Mouse (Mus musculus) C2C12 (cell line): ENCODE data around the gene 1700086D15Rik. TPM values are rescaled to one million over a fixed set of nuclear protein-coding genes. Genes with fewer than 3 reads are reported as not detected.

Source experiments
- H3K27me3 ChIP-seq: one replicate; pipeline ENCODE4 v1.6.1; 2011; ENCODE audit not compliant: control insufficient read depth, insufficient read depth, insufficient read length
- H3K36me3 ChIP-seq: one replicate; pipeline ENCODE4 v1.6.1; 2011; ENCODE audit not compliant: control insufficient read depth, insufficient read depth
- H3K4me3 ChIP-seq: one replicate; pipeline ENCODE4 v1.5.1; 2011; ENCODE audit warnings: mild to moderate bottlenecking, control low read depth; ENCODE audit not compliant: poor library complexity, insufficient read depth, severe bottlenecking
- H3K79me2 ChIP-seq: one replicate; pipeline ENCODE4 v1.6.1; 2011; ENCODE audit not compliant: control insufficient read depth, insufficient read depth
- H3K79me3 ChIP-seq: one replicate; pipeline ENCODE4 v1.6.1; 2011; ENCODE audit warnings: low read depth, control low read depth
- H3ac ChIP-seq: one replicate; pipeline ENCODE3; 2011; ENCODE audit warnings: low read depth; ENCODE audit not compliant: control insufficient read depth, insufficient read length
- CEBPB ChIP-seq: IDR thresholded peaks from one replicate; pipeline ENCODE4 v1.6.1; 2011; ENCODE audit warnings: low read depth, mild to moderate bottlenecking, control low read depth, moderate library complexity
- CTCF ChIP-seq: IDR thresholded peaks from one replicate; pipeline ENCODE4 v1.5.1; 2011; ENCODE audit not compliant: control insufficient read depth, insufficient read depth, insufficient read length
- FOSL1 ChIP-seq: IDR thresholded peaks from one replicate; pipeline ENCODE4 v1.8.0; 2011; ENCODE audit warnings: mild to moderate bottlenecking, low read length; ENCODE audit not compliant: poor library complexity, insufficient read depth, severe bottlenecking
- MAX ChIP-seq: IDR thresholded peaks from one replicate; pipeline ENCODE4 v1.6.1; 2011; ENCODE audit warnings: mild to moderate bottlenecking, control low read depth
- MYOD1 ChIP-seq: IDR thresholded peaks from one replicate; pipeline ENCODE4 v1.6.1; 2011; ENCODE audit warnings: low read depth; ENCODE audit not compliant: control insufficient read depth, insufficient read length
- MYOG ChIP-seq: IDR thresholded peaks from one replicate; pipeline ENCODE4 v1.6.1; 2011; ENCODE audit not compliant: control insufficient read depth, insufficient read length; ENCODE audit errors: extremely low read depth
- USF1 ChIP-seq: IDR thresholded peaks from one replicate; pipeline ENCODE4 v1.6.1; 2011; ENCODE audit warnings: low read depth, mild to moderate bottlenecking, control low read depth, moderate library complexity
- polyA plus RNA-seq: library from polyadenylated mRNA; unstranded; fragments of >200 nt; fragmentation: generic; extraction: Trizol; gene quantifications from one replicate; pipeline ENCODE4 v1.2.1, GENCODE M21; 2012; ENCODE audit warnings: missing spikeins

The 1700086D15Rik gene
- polyA plus RNA-seq, 1 experiment, result not detected

GRCm38 (mm10) chr11:65161881-65162766, 2.4 kb upstream of the 1700086D15Rik start:
- H3K79me3 ChIP-seq, result no peaks in the 10 kb centered on the region
- peak overlapping the region; percentile 73 for H3ac ChIP-seq
- peak overlapping the region; percentile 49 for H3K4me3 ChIP-seq
- no peaks in the 10 kb centered on the region for H3K79me2 ChIP-seq
- no peaks in the 10 kb centered on the region for H3K36me3 ChIP-seq
- H3K27me3 ChIP-seq, result no peaks in the 10 kb centered on the region
- TF ChIP-seq MYOD1 (no peak), CEBPB (no peak), MYOG (no peak), MAX (no peak), FOSL1 (no peak), USF1 (no peak), CTCF (no peak)

- Histone ChIP-seq H3K4me3 (no peak overlapping the region), H3K79me3 (no peaks in the 10 kb centered on the region)
- no peak for TF ChIP-seq CTCF
- no peak for TF ChIP-seq MYOD1
- no peak for TF ChIP-seq MYOG
- TF ChIP-seq MAX, result no peak
- TF ChIP-seq USF1, result no peak
- TF ChIP-seq CEBPB, result no peak
- no peak for TF ChIP-seq FOSL1
These were observed 1.5 kb upstream of the 1700086D15Rik start for GRCm38 (mm10) chr11:65160991-65161880.

GRCm38 (mm10) chr11:65158658-65158990, 1.1 kb downstream of the 1700086D15Rik start:
- H3K79me3 ChIP-seq, result no peaks in the 10 kb centered on the region
- H3K4me3 ChIP-seq, result no peak overlapping the region
- TF ChIP-seq MYOG (no peak), MYOD1 (peak; percentile 9), CTCF (no peak)

More at GRCm38 (mm10) chr11:65160991-65161880, 1.5 kb upstream of the 1700086D15Rik start:
- no peaks in the 10 kb centered on the region for H3K36me3 ChIP-seq
- no peaks in the 10 kb centered on the region for H3K27me3 ChIP-seq
- no peaks in the 10 kb centered on the region for H3K79me2 ChIP-seq
- H3ac ChIP-seq, result no peak overlapping the region

GRCm38 (mm10) chr11:65157966-65158657, 1.6 kb downstream of the 1700086D15Rik start:
- TF ChIP-seq CTCF, result no peak
- TF ChIP-seq MYOD1, result no peak
- no peak for TF ChIP-seq MYOG
- no peak for TF ChIP-seq MAX
- TF ChIP-seq USF1, result no peak
- TF ChIP-seq FOSL1, result no peak
- TF ChIP-seq CEBPB, result no peak
- H3K27me3 ChIP-seq, result no peaks in the 10 kb centered on the region
- no peak overlapping the region for H3K4me3 ChIP-seq
- H3K79me3 ChIP-seq, result no peaks in the 10 kb centered on the region
- no peaks in the 10 kb centered on the region for H3K36me3 ChIP-seq
- no peak overlapping the region for H3ac ChIP-seq
- no peaks in the 10 kb centered on the region for H3K79me2 ChIP-seq

More at GRCm38 (mm10) chr11:65158658-65158990, 1.1 kb downstream of the 1700086D15Rik start:
- Histone ChIP-seq H3K79me2 (no peaks in the 10 kb centered on the region), H3K27me3 (no peaks in the 10 kb centered on the region), H3ac (no peak overlapping the region), H3K36me3 (no peaks in the 10 kb centered on the region)

GRCm38 (mm10) chr11:65153006-65153405, 6.7 kb downstream of the 1700086D15Rik start:
- no peaks in the 10 kb centered on the region for H3K36me3 ChIP-seq
- no peak overlapping the region for H3K4me3 ChIP-seq
- no peak overlapping the region for H3ac ChIP-seq
- no peaks in the 10 kb centered on the region for H3K27me3 ChIP-seq
- no peaks in the 10 kb centered on the region for H3K79me2 ChIP-seq
- no peaks in the 10 kb centered on the region for H3K79me3 ChIP-seq
- TF ChIP-seq CEBPB, result no peak
- TF ChIP-seq CTCF, result no peak
- no peak for TF ChIP-seq USF1
- TF ChIP-seq MAX, result no peak
- TF ChIP-seq MYOD1, result no peak
- no peak for TF ChIP-seq FOSL1
- TF ChIP-seq MYOG, result no peak
